Mouse (Mus musculus) testis, adult 2 months (tissue): Measurements from ENCODE around the gene Rab3gap2.

Source experiments
- CTCF ChIP-seq: fragments of 200-500 bp; IDR thresholded peaks from 2 replicates; pipeline ENCODE4 v1.5.1; 2012; ENCODE audit warnings: low read depth, mild to moderate bottlenecking, inconsistent platforms, low read length, moderate library complexity; ENCODE audit not compliant: control insufficient read depth, insufficient read depth, insufficient replicate concordance
- POLR2A ChIP-seq: fragments of 200-500 bp; IDR thresholded peaks from 2 replicates; pipeline ENCODE4 v1.6.1; 2012; ENCODE audit warnings: low read depth, mild to moderate bottlenecking, inconsistent platforms, low read length, moderate library complexity; ENCODE audit not compliant: control insufficient read depth

DNA sequence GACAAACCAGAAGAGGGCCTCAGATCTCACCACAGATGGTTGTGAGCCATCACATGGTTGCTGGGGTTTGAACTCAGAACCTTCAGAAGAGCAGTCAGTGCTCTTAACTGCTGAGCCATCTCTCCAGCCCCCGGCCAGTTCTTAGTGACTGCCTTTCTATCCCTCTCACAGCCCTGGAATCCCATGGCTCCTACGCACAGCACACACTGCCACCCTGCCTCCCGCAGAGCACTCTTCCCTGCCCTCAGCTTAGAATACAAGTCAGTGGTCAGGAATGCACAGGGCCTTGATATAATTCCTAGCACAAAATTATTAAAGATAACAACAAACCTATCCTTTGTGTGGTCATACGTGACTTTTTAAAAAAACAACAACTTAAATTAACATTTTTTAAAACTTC is 110.6 kb downstream of the Rab3gap2 start:
- TF ChIP-seq POLR2A (no peak), CTCF (no peak)
